In genomic region chr12:86823488-86823854, GRCm38 (mm10) we compare ENCODE assay signal across 7 mouse cellular contexts.
A peak's percentile ranks its signal among the peaks of the same experiment; 100 is the strongest.
DNase-seq lines count a peak whose midpoint lies in the region; ATAC-seq and TF ChIP-seq lines count a peak whose summit lies in the region.

No protein-coding gene starts in this region.

- H3K27ac ChIP-seq in lung, embryonic 15.5 days = peak overlapping the region; percentile 96
- peak overlapping the region; percentile 98 for H3K27ac ChIP-seq in embryonic fibroblast, embryonic 13.5 days (ENCODE audit: insufficient read depth, low read length)
- peak overlapping the region; percentile 51 for H3K27ac ChIP-seq in intestine, postnatal 0 days (ENCODE audit: low read depth, low read length)
- peak overlapping the region; percentile 97 for H3K27ac ChIP-seq in neural tube, embryonic 15.5 days (replicated peaks)

- peaks cover 62% of the 10 kb centered on the region for H3K4me1 ChIP-seq in lung, embryonic 15.5 days
- peaks cover 7% of the 10 kb centered on the region; the same call in 1 of the 2 replicates for H3K4me1 ChIP-seq in embryonic fibroblast, embryonic 13.5 days (ENCODE audit: control insufficient read depth, insufficient read depth, low read length)
- H3K4me1 ChIP-seq in intestine, postnatal 0 days (replicated peaks; ENCODE audit: control insufficient read depth, insufficient read depth, low read length) = peaks cover 13% of the 10 kb centered on the region; the same call in 1 of the 2 replicates
- H3K4me1 ChIP-seq in neural tube, embryonic 15.5 days = peaks cover 62% of the 10 kb centered on the region

- no peak for DNase-seq in lung, postnatal 36 days
- no peak for DNase-seq in T-cell, adult 2 months (ENCODE audit: low spot score)
- DNase-seq in frontal cortex, postnatal 36 days (ENCODE audit: low spot score in 2 of 2) = no peak

- no peaks in the 10 kb centered on the region for H3K27me3 ChIP-seq in lung, embryonic 15.5 days
- H3K27me3 ChIP-seq in intestine, postnatal 0 days (replicated peaks; ENCODE audit: control insufficient read depth, insufficient read depth, low read length) = no peaks in the 10 kb centered on the region
- H3K27me3 ChIP-seq in neural tube, embryonic 15.5 days (replicated peaks) = no peaks in the 10 kb centered on the region

- no peak for TF ChIP-seq CTCF in embryonic fibroblast, embryonic 13.5 days (IDR thresholded peaks at IDR 0.05; ENCODE audit: borderline replicate concordance, insufficient read depth, low read length)
- no peak for TF ChIP-seq CTCF in intestine, postnatal 0 days (IDR thresholded peaks at IDR 0.05; ENCODE audit: low read depth)

- no peaks in the 10 kb centered on the region for H3K9me3 ChIP-seq in lung, embryonic 15.5 days
- no peaks in the 10 kb centered on the region for H3K9me3 ChIP-seq in intestine, postnatal 0 days (ENCODE audit: control insufficient read depth)
- H3K9me3 ChIP-seq in neural tube, embryonic 15.5 days (replicated peaks) = no peaks in the 10 kb centered on the region

- ATAC-seq in lung, embryonic 15.5 days (ENCODE audit: borderline replicate concordance, extremely low read depth, low FRiP score, low TSS enrichment) = no peak
- ATAC-seq in intestine, postnatal 0 days = no peak
- ATAC-seq in neural tube, embryonic 15.5 days (ENCODE audit: low FRiP score) = no peak

- H3K36me3 ChIP-seq in lung, embryonic 15.5 days = no peaks in the 10 kb centered on the region
- no peaks in the 10 kb centered on the region for H3K36me3 ChIP-seq in intestine, postnatal 0 days (ENCODE audit: control insufficient read depth, insufficient read depth)
- H3K36me3 ChIP-seq in neural tube, embryonic 15.5 days = no peaks in the 10 kb centered on the region

- peak overlapping the region; percentile 31 for H3K9ac ChIP-seq in lung, embryonic 15.5 days
- H3K9ac ChIP-seq in intestine, postnatal 0 days (ENCODE audit: low read depth, low read length) = no peak overlapping the region
- peak overlapping the region; percentile 24; the same call in 1 of the 2 replicates for H3K9ac ChIP-seq in neural tube, embryonic 15.5 days (replicated peaks)

- WGBS in lung, embryonic 15.5 days = 48% methylated on average over 4 of the region's 4 CpGs
- WGBS in intestine, postnatal 0 days = 69% methylated on average over 4 of the region's 4 CpGs
- WGBS in neural tube, embryonic 15.5 days = 37% methylated on average over 4 of the region's 4 CpGs

- peak overlapping the region; percentile 51 for H3K4me2 ChIP-seq in lung, embryonic 15.5 days
- H3K4me2 ChIP-seq in intestine, postnatal 0 days (replicated peaks; ENCODE audit: low read depth) = peak overlapping the region; percentile 54
- peak overlapping the region; percentile 50 for H3K4me2 ChIP-seq in neural tube, embryonic 15.5 days

- peak overlapping the region; percentile 19 for H3K4me3 ChIP-seq in lung, embryonic 15.5 days
- H3K4me3 ChIP-seq in embryonic fibroblast, embryonic 13.5 days (ENCODE audit: insufficient read depth, low read length) = peak overlapping the region; percentile 28
- H3K4me3 ChIP-seq in intestine, postnatal 0 days (ENCODE audit: low read depth, low read length) = no peak overlapping the region
- peak overlapping the region; percentile 12; the same call in 1 of the 2 replicates for H3K4me3 ChIP-seq in neural tube, embryonic 15.5 days (replicated peaks)

- TF ChIP-seq POLR2A in embryonic fibroblast, embryonic 13.5 days (IDR thresholded peaks at IDR 0.05; ENCODE audit: low read depth, low read length) = no peak
